Mouse (Mus musculus) frontal cortex, postnatal 25 days (tissue): ENCODE results near the gene Pirt.

Experiments used
- DNase-seq, 2 experiments: peaks; one replicate each; pipeline ENCODE4 v3.0.0; 2022; ENCODE audit warnings: low spot score in 2 of 2

Pirt gene

GRCm38 (mm10) chr11:66946521-66946920, 34.7 kb downstream of the Pirt start:
- no peak for DNase-seq

GRCm38 (mm10) chr11:66946922-66947321, 35.1 kb downstream of the Pirt start:
- DNase-seq, result no peak

- no peak for DNase-seq
Measured at GRCm38 (mm10) chr11:66956303-66956702, 44.5 kb downstream of the Pirt start, which contains the start of gene Tmem238l. Tmem238l (plus strand) TSS chr11:66956638.

GRCm38 (mm10) chr11:66960797-66961196, 49.0 kb downstream of the Pirt start:
- DNase-seq, result no peak

- no peak for DNase-seq
Measured at GRCm38 (mm10) chr11:66961447-66962176, 49.8 kb downstream of the Pirt start.

- no peak for DNase-seq
Measured at GRCm38 (mm10) chr11:66963462-66963861, 51.7 kb downstream of the Pirt start.

GRCm38 (mm10) chr11:66966500-66967116, 54.8 kb downstream of the Pirt start:
- DNase-seq, result no peak

GRCm38 (mm10) chr11:66968575-66968974, 56.8 kb downstream of the Pirt start:
- no peak for DNase-seq

GRCm38 (mm10) chr11:66973507-66973906, 61.7 kb downstream of the Pirt start:
- no peak for DNase-seq

- DNase-seq, result no peak
Measured at GRCm38 (mm10) chr11:66975606-66976330, 64.0 kb downstream of the Pirt start.
